Mouse (Mus musculus): ENCODE measurements around the gene Usp6nl. TPM values are rescaled to one million over a fixed set of nuclear protein-coding genes. Genes with fewer than 3 reads are reported as not detected.

Gene Usp6nl
- total RNA-seq, 2 experiments from 2014 or later: 8.3 to 9.7 TPM

- ATAC-seq (replicated peaks; ENCODE audit: poor library complexity, severe bottlenecking): no peak
These were observed 44.5 kb downstream of the Usp6nl start for GRCm38 (mm10) chr2:6366973-6367372.

DNA sequence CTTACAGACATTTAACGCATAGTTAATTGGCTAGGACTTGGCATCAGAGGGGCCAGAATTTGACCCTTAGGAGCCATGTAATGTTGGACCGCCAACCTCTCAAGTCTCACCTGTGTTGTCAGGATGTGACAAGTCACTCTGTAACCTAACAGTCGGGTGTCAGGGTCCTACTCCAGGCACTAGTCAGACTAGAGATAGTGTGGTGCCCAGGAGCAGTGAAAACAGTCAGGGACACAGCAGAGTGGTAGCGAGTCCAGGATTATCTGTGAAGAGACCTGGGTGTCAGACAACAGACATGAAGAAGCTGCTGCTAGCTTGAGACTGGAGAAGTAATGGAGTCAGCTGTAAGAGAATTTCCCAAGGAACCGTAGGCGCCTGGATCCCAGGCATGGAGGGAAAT, 45.0 kb downstream of the Usp6nl start:
- no peak for ATAC-seq (replicated peaks; ENCODE audit: poor library complexity, severe bottlenecking)

GRCm38 (mm10) chr2:6374216-6374615, 51.7 kb downstream of the Usp6nl start:
- ATAC-seq (replicated peaks; ENCODE audit: poor library complexity, severe bottlenecking): no peak

GRCm38 (mm10) chr2:6376071-6376470, 53.6 kb downstream of the Usp6nl start:
- ATAC-seq (replicated peaks; ENCODE audit: poor library complexity, severe bottlenecking): no peak

- ATAC-seq (replicated peaks; ENCODE audit: poor library complexity, severe bottlenecking): no peak
These were observed 54.5 kb downstream of the Usp6nl start for GRCm38 (mm10) chr2:6376941-6377340.

DNA sequence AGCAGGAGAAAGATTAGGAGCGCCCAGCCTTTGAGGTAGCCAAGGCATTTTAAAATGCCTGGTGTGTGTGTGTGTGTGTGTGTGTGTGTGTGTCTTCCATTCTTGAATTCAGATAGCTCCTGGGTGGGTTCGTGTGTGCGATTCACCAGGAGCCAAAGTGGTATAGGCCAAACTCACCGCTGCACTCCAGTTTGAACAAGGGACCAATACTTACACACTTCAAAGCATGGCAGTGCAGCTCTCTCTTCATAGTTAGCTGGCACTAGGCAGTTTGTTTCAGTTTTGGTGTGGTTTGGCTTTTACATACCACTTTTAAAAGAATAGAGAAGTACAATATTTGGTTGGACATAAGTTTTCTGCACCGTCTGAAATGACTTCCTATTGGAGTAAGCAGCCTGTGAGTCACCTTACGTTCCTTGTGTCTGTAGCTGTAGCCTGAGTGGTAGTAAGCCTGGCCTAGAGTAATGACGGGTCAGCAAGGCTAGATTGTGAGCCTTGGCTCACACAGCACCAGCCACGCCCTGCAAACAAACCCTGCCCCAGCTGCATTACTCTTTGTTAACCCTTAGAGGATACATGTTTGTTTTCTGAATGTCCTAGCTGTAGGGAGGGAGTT, 56.2 kb downstream of the Usp6nl start:
- ATAC-seq (replicated peaks; ENCODE audit: poor library complexity, severe bottlenecking): peak; percentile 88

DNA sequence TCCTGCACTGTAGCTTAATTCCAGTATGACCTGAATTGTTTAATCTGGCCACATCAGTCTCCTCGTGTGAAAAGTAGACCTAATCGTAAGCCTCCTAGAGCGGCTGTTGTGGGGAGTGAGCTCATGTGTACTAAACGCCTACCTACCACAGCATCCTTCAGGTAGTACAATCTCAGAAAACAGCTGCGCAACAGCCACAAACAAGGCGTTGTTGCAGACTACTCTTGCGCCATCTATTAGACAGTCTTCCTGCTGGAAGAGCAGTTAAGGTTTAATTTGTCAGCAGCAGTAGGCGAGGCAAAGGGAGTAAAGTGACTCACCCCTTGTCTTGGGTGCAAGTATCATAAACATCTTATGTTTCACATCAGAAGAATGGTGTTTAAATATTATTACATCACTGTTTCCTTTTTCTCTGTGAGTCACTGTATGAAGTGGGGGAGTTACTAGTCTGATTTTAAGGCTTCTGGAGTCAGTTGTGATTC, 57.3 kb downstream of the Usp6nl start:
- peak; percentile 66 for ATAC-seq (replicated peaks; ENCODE audit: poor library complexity, severe bottlenecking)

- ATAC-seq (replicated peaks; ENCODE audit: poor library complexity, severe bottlenecking): no peak
These were observed 57.9 kb downstream of the Usp6nl start for GRCm38 (mm10) chr2:6380401-6380800.

GRCm38 (mm10) chr2:6384407-6385146, 62.1 kb downstream of the Usp6nl start:
- ATAC-seq (replicated peaks; ENCODE audit: poor library complexity, severe bottlenecking): peak; percentile 56

- ATAC-seq (replicated peaks; ENCODE audit: poor library complexity, severe bottlenecking): no peak
These were observed 66.7 kb downstream of the Usp6nl start for GRCm38 (mm10) chr2:6389162-6389561.

- no peak for ATAC-seq (replicated peaks; ENCODE audit: poor library complexity, severe bottlenecking)
These were observed 68.8 kb downstream of the Usp6nl start for GRCm38 (mm10) chr2:6391261-6391660.

GRCm38 (mm10) chr2:6391940-6392339, 69.5 kb downstream of the Usp6nl start:
- no peak for ATAC-seq (replicated peaks; ENCODE audit: poor library complexity, severe bottlenecking)

GRCm38 (mm10) chr2:6395851-6396625, 73.6 kb downstream of the Usp6nl start:
- no peak for ATAC-seq (replicated peaks; ENCODE audit: poor library complexity, severe bottlenecking)

DNA sequence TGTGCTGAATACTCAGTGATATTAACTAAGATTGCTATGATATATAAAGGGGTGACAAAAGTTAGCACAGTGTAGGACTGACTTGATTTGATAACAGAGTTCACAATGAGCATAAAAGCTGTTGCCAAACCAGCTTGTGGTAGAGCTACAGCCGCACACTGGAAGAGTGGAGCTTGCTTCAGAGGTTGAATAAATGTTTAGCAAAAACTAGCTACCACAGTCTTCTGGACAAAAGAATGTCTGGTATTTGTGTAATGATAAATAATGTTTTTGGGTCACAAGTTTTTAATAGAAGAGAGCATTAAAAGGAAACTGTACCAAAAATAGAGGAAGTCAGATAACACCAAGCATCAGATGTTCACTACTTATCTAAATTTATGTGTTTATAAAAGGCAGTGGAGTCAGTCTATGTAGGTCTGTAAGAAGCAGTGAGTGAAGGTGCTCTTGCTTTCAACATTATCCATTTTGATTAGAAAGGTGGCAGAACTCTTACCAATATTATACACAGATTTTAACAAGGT, 74.2 kb downstream of the Usp6nl start:
- no peak for ATAC-seq (replicated peaks; ENCODE audit: poor library complexity, severe bottlenecking)

GRCm38 (mm10) chr2:6397166-6397565, 74.7 kb downstream of the Usp6nl start:
- ATAC-seq (replicated peaks; ENCODE audit: poor library complexity, severe bottlenecking): no peak

DNA sequence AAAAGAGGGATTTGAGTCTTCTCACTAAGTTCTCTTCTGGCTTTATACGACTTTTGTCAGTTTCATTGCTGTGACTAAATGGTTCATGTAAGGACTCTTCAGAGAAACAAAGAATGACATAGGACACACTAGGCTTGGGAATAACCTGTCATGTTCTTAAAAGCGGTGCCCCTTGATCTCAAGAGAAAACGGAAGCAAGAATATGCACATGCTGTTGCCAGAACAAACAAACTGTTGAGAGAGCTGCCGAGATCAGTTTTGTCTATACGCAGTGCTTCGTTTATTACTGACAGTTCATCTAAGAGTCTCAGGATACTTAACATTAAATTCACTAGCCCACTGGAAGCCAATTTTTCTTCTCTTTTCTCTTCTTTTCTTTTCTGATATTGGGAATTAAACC, 76.4 kb downstream of the Usp6nl start:
- ATAC-seq (replicated peaks; ENCODE audit: poor library complexity, severe bottlenecking): no peak

DNA sequence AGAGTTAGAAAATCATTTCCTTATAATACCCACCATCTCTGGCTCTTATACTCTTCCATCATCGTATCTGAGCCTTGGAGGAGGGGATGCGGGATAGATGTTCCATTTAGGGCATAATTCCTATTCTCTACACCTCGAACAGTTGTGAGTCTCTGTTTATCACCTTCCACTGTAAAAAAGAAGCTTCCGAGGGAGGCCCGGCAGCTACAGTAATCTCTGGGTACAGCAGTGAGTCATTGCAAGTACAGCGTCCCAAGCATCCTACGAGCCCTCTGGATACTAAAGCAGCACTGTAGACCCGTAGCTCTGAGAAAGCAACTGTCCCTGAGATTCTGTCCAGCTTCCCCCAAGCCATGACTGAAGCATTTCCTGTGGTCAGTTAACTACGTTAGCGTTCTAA, 78.6 kb downstream of the Usp6nl start:
- ATAC-seq (replicated peaks; ENCODE audit: poor library complexity, severe bottlenecking): no peak

DNA sequence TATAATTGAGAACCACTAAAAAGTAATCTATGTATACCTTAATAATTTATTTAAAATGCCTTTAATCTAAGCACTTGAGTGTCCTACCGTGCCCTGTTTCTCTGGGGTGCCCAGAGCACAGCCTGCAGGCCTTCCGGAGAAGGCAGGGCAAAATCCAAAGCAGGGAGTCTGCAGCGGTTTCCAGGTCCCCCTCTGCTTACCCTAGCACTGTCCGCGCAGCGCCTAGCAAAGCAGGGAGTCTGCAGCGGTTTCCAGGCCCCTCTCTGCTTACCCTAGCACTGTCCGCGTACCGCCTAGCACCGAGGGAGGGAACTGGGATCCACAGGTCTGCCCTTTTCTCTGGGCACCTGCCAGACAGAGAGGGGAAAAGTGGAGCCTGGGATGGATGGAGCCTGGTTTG, 80.9 kb downstream of the Usp6nl start:
- ATAC-seq (replicated peaks; ENCODE audit: poor library complexity, severe bottlenecking): no peak

- no peak for ATAC-seq (replicated peaks; ENCODE audit: poor library complexity, severe bottlenecking)
These were observed 81.5 kb downstream of the Usp6nl start for GRCm38 (mm10) chr2:6403991-6404390.

GRCm38 (mm10) chr2:6404627-6405026, 82.2 kb downstream of the Usp6nl start:
- ATAC-seq (replicated peaks; ENCODE audit: poor library complexity, severe bottlenecking): no peak
